12 mouse cellular contexts compared by ENCODE assay signal in genomic region chr8:65046565-65046964, GRCm38 (mm10). TPM values are rescaled to one million over a fixed set of nuclear protein-coding genes. Genes with fewer than 3 reads are reported as not detected.
DNase-seq lines count a peak whose midpoint lies in the region; ATAC-seq and TF ChIP-seq lines count a peak whose summit lies in the region.
"Had no signal": no experiment of that assay in that cellular context is flagged by ENCODE, and none has a peak within 500 bp of the region (broad histone marks: within the 10 kb centered on the region; RNA-seq: fewer than 3 reads in every experiment).

No protein-coding gene starts in this region.

- H3K36me3 ChIP-seq in hindbrain, embryonic 15.5 days = no peaks in the 10 kb centered on the region
- no peaks in the 10 kb centered on the region for H3K36me3 ChIP-seq in liver, postnatal 0 days (replicated peaks; ENCODE audit: insufficient read depth, low read length)

- no peaks in the 10 kb centered on the region for H3K4me1 ChIP-seq in hindbrain, embryonic 15.5 days (replicated peaks)
- H3K4me1 ChIP-seq in liver, postnatal 0 days (ENCODE audit: insufficient read depth) = no peaks in the 10 kb centered on the region

- TF ChIP-seq EP300 in liver, postnatal 0 days (IDR thresholded peaks at IDR 0.05; ENCODE audit: low read depth) = no peak

- no peaks in the 10 kb centered on the region for H3K27me3 ChIP-seq in hindbrain, embryonic 15.5 days
- H3K27me3 ChIP-seq in liver, postnatal 0 days (ENCODE audit: insufficient read depth, low read length) = no peaks in the 10 kb centered on the region

- H3K9ac ChIP-seq in hindbrain, embryonic 15.5 days = no peak overlapping the region
- no peak overlapping the region for H3K9ac ChIP-seq in liver, postnatal 0 days (replicated peaks)

- H3K4me2 ChIP-seq in hindbrain, embryonic 15.5 days = peak overlapping the region; percentile 29; the same call in 1 of the 2 replicates
- peak overlapping the region; percentile 52 for H3K4me2 ChIP-seq in liver, postnatal 0 days (ENCODE audit: low read depth, low read length)

- WGBS in hindbrain, embryonic 15.5 days = 30% methylated on average over 5 of the region's 5 CpGs
- 34% methylated on average over 5 of the region's 5 CpGs for WGBS in liver, postnatal 0 days (ENCODE audit: insufficient replicate concordance)

- no peak for TF ChIP-seq CTCF in liver, postnatal 0 days (IDR thresholded peaks at IDR 0.05; ENCODE audit: low read depth)

- H3K27ac ChIP-seq in hindbrain, embryonic 15.5 days (replicated peaks) = no peak overlapping the region
- no peak overlapping the region for H3K27ac ChIP-seq in liver, postnatal 0 days (ENCODE audit: low read depth)

- no peaks in the 10 kb centered on the region for H3K9me3 ChIP-seq in hindbrain, embryonic 15.5 days
- H3K9me3 ChIP-seq in liver, postnatal 0 days (ENCODE audit: low read length) = no peaks in the 10 kb centered on the region

- ATAC-seq in hindbrain, embryonic 15.5 days (ENCODE audit: low FRiP score, low read depth) = no peak
- ATAC-seq in liver, postnatal 0 days = peak; percentile 81

- no peak overlapping the region for H3K4me3 ChIP-seq in hindbrain, embryonic 15.5 days
- H3K4me3 ChIP-seq in liver, postnatal 0 days (ENCODE audit: low read depth, low read length) = no peak overlapping the region

- DNase-seq in lung, adult 18-20 months = peak; percentile 3 to 5
- no peak for DNase-seq in lung, postnatal 25 days (ENCODE audit: low spot score)
- DNase-seq in WW6 (ENCODE audit: low read depth, low spot score) (peak; percentile 77), adipocyte (ENCODE audit: low spot score) (no peak)
- DNase-seq in liver, postnatal 0 days = peak; percentile 15
- DNase-seq in frontal cortex, postnatal 36 days (ENCODE audit: low spot score in 2 of 2) = no peak
- DNase-seq in cerebellum, adult 11 months = no peak
- DNase-seq: adrenal gland, postnatal 14 days; cerebellum, adult 2 months had no signal

RNA-seq across cellular contexts. Expression of gene Apela, which starts 9.4 kb away (rescaled TPM):
- polyA plus RNA-seq in hindbrain, embryonic 15.5 days (2015; fragmentation: Nextera tagmentation; extraction: Ambion mirVana) = 1.3 and 1.6 TPM in 2 replicates
- 0.46 and 0.50 TPM in 2 replicates for polyA plus RNA-seq in liver, postnatal 0 days (2015; fragmentation: Nextera tagmentation; extraction: Ambion mirVana)
- polyA plus RNA-seq: cerebellum, adult 2 months; large intestine, adult 2 months; small intestine, adult 2 months had no signal

RNA-seq across cellular contexts. Expression of gene Trim60, which starts 28.2 kb away (rescaled TPM):
- not detected in 2 replicates for polyA plus RNA-seq in hindbrain, embryonic 15.5 days (2015; fragmentation: Nextera tagmentation; extraction: Ambion mirVana)
- polyA plus RNA-seq in liver, postnatal 0 days (2015; fragmentation: Nextera tagmentation; extraction: Ambion mirVana) = not detected in 2 replicates
- polyA plus RNA-seq: cerebellum, adult 2 months; large intestine, adult 2 months; small intestine, adult 2 months had no signal

RNA-seq across cellular contexts. Expression of gene Trim61, which starts 28.2 kb away (rescaled TPM):
- polyA plus RNA-seq in hindbrain, embryonic 15.5 days (2015; fragmentation: Nextera tagmentation; extraction: Ambion mirVana) = not detected in 2 replicates
- polyA plus RNA-seq in liver, postnatal 0 days (2015; fragmentation: Nextera tagmentation; extraction: Ambion mirVana) = not detected in 2 replicates
- polyA plus RNA-seq: cerebellum, adult 2 months; large intestine, adult 2 months; small intestine, adult 2 months had no signal

RNA-seq across cellular contexts. Expression of gene Gm10663, which starts 28.3 kb away (rescaled TPM):
- polyA plus RNA-seq in hindbrain, embryonic 15.5 days (2015; fragmentation: Nextera tagmentation; extraction: Ambion mirVana) = not detected in 2 replicates
- polyA plus RNA-seq in liver, postnatal 0 days (2015; fragmentation: Nextera tagmentation; extraction: Ambion mirVana) = not detected in 2 replicates
- polyA plus RNA-seq: cerebellum, adult 2 months; large intestine, adult 2 months; small intestine, adult 2 months had no signal

RNA-seq across cellular contexts. Expression of gene Trim75, which starts 58.9 kb away (rescaled TPM):
- polyA plus RNA-seq in hindbrain, embryonic 15.5 days (2015; fragmentation: Nextera tagmentation; extraction: Ambion mirVana) = 0.04 and 0.09 TPM in 2 replicates
- not detected in 2 replicates for polyA plus RNA-seq in liver, postnatal 0 days (2015; fragmentation: Nextera tagmentation; extraction: Ambion mirVana)
- polyA plus RNA-seq: cerebellum, adult 2 months; large intestine, adult 2 months; small intestine, adult 2 months had no signal

Comparison
In these comparisons a context has a peak if more than half of its experiments do, and no peak if none do; other contexts are left out.
1. DNase-seq: peak in lung, adult 18-20 months (2 of 2), WW6 (single experiment) and liver, postnatal 0 days (single experiment); none in lung, postnatal 25 days (single experiment), frontal cortex, postnatal 36 days (0 of 2), cerebellum, adult 11 months (single experiment) and adipocyte (single experiment).